Mouse (Mus musculus) forebrain, embryonic 13.5 days (tissue): ENCODE measurements at regions not wholly inside any gene's neighbourhood (a gene's known extent, or its start where the extent isn't known, plus 50 kb on each side); places are given as distances from the start of the nearest gene placed in this dataset.
A peak's percentile ranks its signal among the peaks of the same experiment; 100 is the strongest.

ENCODE experiments used
- ATAC-seq: fragments of 200-750 bp; cut with Nextera tagmentation; 2 replicates; pipeline ENCODE4 v1.8.0; 2017
- H3K27ac ChIP-seq: fragments of 300-500 bp; sonication (generic); 2 replicates; pipeline ENCODE4 v1.5.1; 2015; ENCODE audit warnings: inconsistent platforms, mild to moderate bottlenecking, moderate library complexity
- H3K27me3 ChIP-seq: fragments of 300-500 bp; sonication (generic); 2 replicates; pipeline ENCODE4 v1.6.1; 2015; ENCODE audit warnings: mild to moderate bottlenecking, inconsistent platforms
- H3K36me3 ChIP-seq: fragments of 300-500 bp; sonication (generic); 2 replicates; pipeline ENCODE4 v1.6.1; 2015; ENCODE audit warnings: mild to moderate bottlenecking, inconsistent platforms; ENCODE audit not compliant: poor library complexity, severe bottlenecking
- H3K4me1 ChIP-seq: fragments of 300-500 bp; sonication (generic); 2 replicates; pipeline ENCODE4 v1.6.1; 2015; ENCODE audit warnings: inconsistent platforms
- H3K4me2 ChIP-seq: fragments of 300-500 bp; sonication (generic); 2 replicates; pipeline ENCODE4 v1.6.1; 2015; ENCODE audit warnings: inconsistent platforms, mild to moderate bottlenecking, moderate library complexity
- H3K4me3 ChIP-seq: fragments of 300-500 bp; sonication (generic); 2 replicates; pipeline ENCODE4 v1.5.1; 2015; ENCODE audit warnings: mild to moderate bottlenecking, inconsistent platforms
- H3K9ac ChIP-seq: fragments of 300-500 bp; sonication (generic); 2 replicates; pipeline ENCODE4 v1.6.1; 2015; ENCODE audit warnings: mild to moderate bottlenecking, inconsistent platforms
- H3K9me3 ChIP-seq: fragments of 300-500 bp; sonication (generic); replicated peaks from 2 replicates; pipeline ENCODE4 v1.6.1; 2016; ENCODE audit warnings: inconsistent platforms
- WGBS: fragments of 180-500 bp; shearing (Covaris S2); methylation state at CpG from one replicate; pipeline ENCODE4 v1.1.7; 2015; 5-methylcytosine and 5-hydroxymethylcytosine counted together

- 92% methylated on average over 10 of the region's 10 CpGs for WGBS
- no peak overlapping the region for H3K4me2 ChIP-seq
- no peaks in the 10 kb centered on the region; the same call in 1 of the 2 replicates for H3K27me3 ChIP-seq
Observed at GRCm38 (mm10) chr13:101893035-101893600, 125.1 kb upstream of the Pik3r1 start.

GRCm38 (mm10) chr13:101895161-101895560 is 127.1 kb upstream of the Pik3r1 start:
- Histone ChIP-seq H3K4me1 (peaks cover 5% of the 10 kb centered on the region; the same call in 1 of the 2 replicates), H3K4me2 (no peak overlapping the region), H3K36me3 (no peaks in the 10 kb centered on the region), H3K27ac (no peak overlapping the region), H3K4me3 (no peak overlapping the region), H3K9ac (no peak overlapping the region), H3K9me3 (no peaks in the 10 kb centered on the region), H3K27me3 (no peaks in the 10 kb centered on the region; the same call in 1 of the 2 replicates)
- ATAC-seq = no peak
- 47% methylated on average over 7 of the region's 7 CpGs for WGBS

More at GRCm38 (mm10) chr13:101893035-101893600, 125.1 kb upstream of the Pik3r1 start:
- Histone ChIP-seq H3K4me1 (peaks cover 5% of the 10 kb centered on the region; the same call in 1 of the 2 replicates), H3K4me3 (no peak overlapping the region), H3K36me3 (no peaks in the 10 kb centered on the region), H3K9ac (no peak overlapping the region), H3K27ac (no peak overlapping the region), H3K9me3 (no peaks in the 10 kb centered on the region)
- ATAC-seq = no peak

- Histone ChIP-seq H3K4me1 (peaks cover 5% of the 10 kb centered on the region; the same call in 1 of the 2 replicates), H3K36me3 (no peaks in the 10 kb centered on the region), H3K9me3 (no peaks in the 10 kb centered on the region), H3K9ac (no peak overlapping the region), H3K27ac (no peak overlapping the region), H3K4me3 (no peak overlapping the region), H3K4me2 (no peak overlapping the region), H3K27me3 (no peaks in the 10 kb centered on the region; the same call in 1 of the 2 replicates)
- no peak for ATAC-seq
- WGBS = 74% methylated on average over 4 of the region's 4 CpGs
Observed at GRCm38 (mm10) chr13:101895686-101896085, 127.7 kb upstream of the Pik3r1 start.

GRCm38 (mm10) chr13:101896946-101897345 is 128.9 kb upstream of the Pik3r1 start:
- no peak overlapping the region for H3K9ac ChIP-seq
- no peak for ATAC-seq
- no peaks in the 10 kb centered on the region; the same call in 1 of the 2 replicates for H3K27me3 ChIP-seq
- H3K27ac ChIP-seq = no peak overlapping the region
- H3K36me3 ChIP-seq = no peaks in the 10 kb centered on the region
- H3K4me3 ChIP-seq = no peak overlapping the region
- no peak overlapping the region for H3K4me2 ChIP-seq
- WGBS = 94% methylated on average over 4 of the region's 4 CpGs
- H3K9me3 ChIP-seq = no peaks in the 10 kb centered on the region
- peaks cover 9% of the 10 kb centered on the region; the same call in 1 of the 2 replicates for H3K4me1 ChIP-seq

GRCm38 (mm10) chr13:101902213-101902612 is 134.2 kb upstream of the Pik3r1 start:
- no peaks in the 10 kb centered on the region for H3K36me3 ChIP-seq
- ATAC-seq = peak; percentile 36; the same call in 1 of the 2 replicates
- H3K9ac ChIP-seq = no peak overlapping the region
- no peaks in the 10 kb centered on the region for H3K27me3 ChIP-seq
- H3K9me3 ChIP-seq = no peaks in the 10 kb centered on the region
- H3K4me2 ChIP-seq = no peak overlapping the region
- no peak overlapping the region for H3K4me3 ChIP-seq
- peaks cover 13% of the 10 kb centered on the region; the same call in 1 of the 2 replicates for H3K4me1 ChIP-seq
- H3K27ac ChIP-seq = no peak overlapping the region
- 52% methylated on average over 7 of the region's 7 CpGs for WGBS

- peak; percentile 86 for ATAC-seq
- no peaks in the 10 kb centered on the region for H3K27me3 ChIP-seq
- 0 out of 2 replicates have a peak overlapping the region, but pooled peaks have one; percentile 6 for H3K27ac ChIP-seq
Observed at GRCm38 (mm10) chr13:101905909-101906676, 138.1 kb upstream of the Pik3r1 start.

GRCm38 (mm10) chr13:101909026-101909425 is 141.0 kb upstream of the Pik3r1 start:
- ATAC-seq = no peak
- Histone ChIP-seq H3K36me3 (no peaks in the 10 kb centered on the region), H3K4me3 (no peak overlapping the region), H3K9ac (no peak overlapping the region), H3K27ac (no peak overlapping the region), H3K4me2 (no peak overlapping the region), H3K9me3 (no peaks in the 10 kb centered on the region), H3K4me1 (peaks cover 6% of the 10 kb centered on the region; the same call in 1 of the 2 replicates), H3K27me3 (no peaks in the 10 kb centered on the region)
- 79% methylated on average over 5 of the region's 5 CpGs for WGBS

More at GRCm38 (mm10) chr13:101905909-101906676, 138.1 kb upstream of the Pik3r1 start:
- Histone ChIP-seq H3K4me2 (no peak overlapping the region), H3K36me3 (no peaks in the 10 kb centered on the region), H3K9me3 (no peaks in the 10 kb centered on the region), H3K9ac (no peak overlapping the region), H3K4me1 (peaks cover 13% of the 10 kb centered on the region; the same call in 1 of the 2 replicates), H3K4me3 (no peak overlapping the region)
- 66% methylated on average over 7 of the region's 7 CpGs for WGBS

GRCm38 (mm10) chr13:101910687-101911086 is 142.7 kb upstream of the Pik3r1 start:
- Histone ChIP-seq H3K27ac (no peak overlapping the region), H3K4me1 (peaks cover 12% of the 10 kb centered on the region; the same call in 1 of the 2 replicates), H3K9me3 (no peaks in the 10 kb centered on the region), H3K27me3 (no peaks in the 10 kb centered on the region), H3K36me3 (no peaks in the 10 kb centered on the region), H3K4me3 (no peak overlapping the region), H3K4me2 (no peak overlapping the region), H3K9ac (no peak overlapping the region)
- WGBS = 92% methylated on average over 5 of the region's 5 CpGs
- no peak for ATAC-seq

- Histone ChIP-seq H3K9ac (no peak overlapping the region), H3K4me3 (no peak overlapping the region), H3K4me2 (no peak overlapping the region), H3K27ac (no peak overlapping the region), H3K27me3 (no peaks in the 10 kb centered on the region), H3K9me3 (no peaks in the 10 kb centered on the region), H3K4me1 (0 out of 2 replicates have a peak, but pooled peaks cover 7% of the 10 kb centered on the region), H3K36me3 (no peaks in the 10 kb centered on the region)
- WGBS = 94% methylated on average over 4 of the region's 4 CpGs
- ATAC-seq = no peak
Observed at GRCm38 (mm10) chr13:101914132-101914531, 146.1 kb upstream of the Pik3r1 start.

GRCm38 (mm10) chr13:101914691-101915541 is 146.9 kb upstream of the Pik3r1 start:
- Histone ChIP-seq H3K27me3 (no peaks in the 10 kb centered on the region), H3K27ac (no peak overlapping the region), H3K4me3 (no peak overlapping the region), H3K4me2 (no peak overlapping the region), H3K36me3 (no peaks in the 10 kb centered on the region), H3K9me3 (no peaks in the 10 kb centered on the region), H3K9ac (no peak overlapping the region), H3K4me1 (0 out of 2 replicates have a peak, but pooled peaks cover 7% of the 10 kb centered on the region)
- 54% methylated on average over 5 of the region's 5 CpGs for WGBS
- ATAC-seq = peak; percentile 43; the same call in 1 of the 2 replicates

GRCm38 (mm10) chr13:101915542-101915941 is 147.5 kb upstream of the Pik3r1 start:
- Histone ChIP-seq H3K36me3 (no peaks in the 10 kb centered on the region), H3K27me3 (no peaks in the 10 kb centered on the region), H3K4me2 (no peak overlapping the region), H3K4me1 (0 out of 2 replicates have a peak, but pooled peaks cover 7% of the 10 kb centered on the region), H3K4me3 (no peak overlapping the region), H3K9me3 (no peaks in the 10 kb centered on the region), H3K27ac (no peak overlapping the region), H3K9ac (no peak overlapping the region)
- 32% methylated on average over 6 of the region's 6 CpGs for WGBS
- 0 out of 2 replicates have a peak, but pooled peaks have one; percentile 8 for ATAC-seq
